Mouse (Mus musculus): ENCODE results near the gene Mndal.
"Not testable (repeated sequence)": the region's sequence is repeated elsewhere in the genome, so short reads cannot be mapped to it uniquely, and the experiment has no call there.

DNA sequence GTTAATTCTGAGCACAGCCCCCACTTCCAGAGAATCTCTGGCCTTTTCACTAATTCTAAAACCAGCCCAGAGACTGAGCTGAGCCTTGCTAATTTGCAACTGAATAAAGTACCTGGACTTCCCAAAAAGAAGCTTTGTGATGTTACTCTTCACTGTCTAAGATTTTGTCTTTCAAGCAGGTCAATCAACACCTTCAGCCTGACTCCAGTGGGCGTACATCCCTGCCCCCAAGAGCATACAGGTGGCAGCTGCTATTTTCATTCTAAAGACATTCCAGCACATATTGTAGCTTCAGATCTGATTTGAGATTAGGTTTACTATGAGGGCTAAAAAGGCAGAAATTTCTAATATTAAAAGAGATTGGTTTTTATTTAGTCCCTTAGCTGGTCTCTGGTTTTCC is 73.7 kb downstream of the Mndal start:
- TF ChIP-seq CTCF, EP300 (IDR thresholded peaks at IDR 0.05; ENCODE audit: low read depth): not testable (repeated sequence)

All from heart, postnatal 0 days (tissue).